Mouse (Mus musculus) cerebellum, adult 2 months (tissue): Measurements from ENCODE around the gene Ethe1. TPM values are rescaled to one million over a fixed set of nuclear protein-coding genes. Genes with fewer than 3 reads are reported as not detected.
"Not testable (repeated sequence)": the region's sequence is repeated elsewhere in the genome, so short reads cannot be mapped to it uniquely, and the experiment has no call there.

Experiments
- DNase-seq, 2 experiments: peaks; one replicate each; pipeline ENCODE4 v3.0.0; 2021
- H3K27ac ChIP-seq: fragments of 200-500 bp; 2 replicates; pipeline ENCODE4 v1.5.1; 2012; ENCODE audit warnings: low read length, control low read depth, inconsistent platforms; ENCODE audit not compliant: insufficient read depth
- H3K27me3 ChIP-seq: fragments of 200-500 bp; 2 replicates; pipeline ENCODE4 v1.6.1; 2012; ENCODE audit warnings: inconsistent platforms, mild to moderate bottlenecking, low read length, moderate library complexity; ENCODE audit not compliant: control insufficient read depth, insufficient read depth
- H3K4me1 ChIP-seq: fragments of 200-500 bp; 2 replicates; pipeline ENCODE4 v1.6.1; 2011; ENCODE audit warnings: low read length; ENCODE audit not compliant: control insufficient read depth, insufficient read depth
- H3K4me3 ChIP-seq: fragments of 200-500 bp; replicated peaks from 2 replicates; pipeline ENCODE3; 2011; ENCODE audit warnings: mild to moderate bottlenecking, low read depth, low read length, control low read depth; ENCODE audit not compliant: insufficient read depth
- CTCF ChIP-seq: fragments of 200-500 bp; IDR thresholded peaks from 2 replicates; pipeline ENCODE4 v1.5.1; 2011; ENCODE audit warnings: low read depth, mild to moderate bottlenecking, control low read depth, low read length, moderate library complexity, borderline replicate concordance; ENCODE audit not compliant: insufficient read depth
- POLR2A ChIP-seq: fragments of 200-500 bp; IDR thresholded peaks from 2 replicates; pipeline ENCODE4 v1.6.1; 2011; ENCODE audit warnings: low read length, control low read depth, borderline replicate concordance; ENCODE audit not compliant: insufficient read depth
- WGBS: fragments of 180-500 bp; shearing (Covaris S2); methylation state at CpG from one replicate; pipeline ENCODE4 v1.1.7; 2018; 5-methylcytosine and 5-hydroxymethylcytosine counted together
- polyA plus RNA-seq: library from polyadenylated mRNA; depleted of rRNA; stranded (reverse); fragments of >200 nt; gene quantifications from 2 replicates; pipeline ENCODE4 v1.2.3, GENCODE M21; 2012

Gene Ethe1
- polyA plus RNA-seq, 1 experiment, result 28.0 TPM

DNA sequence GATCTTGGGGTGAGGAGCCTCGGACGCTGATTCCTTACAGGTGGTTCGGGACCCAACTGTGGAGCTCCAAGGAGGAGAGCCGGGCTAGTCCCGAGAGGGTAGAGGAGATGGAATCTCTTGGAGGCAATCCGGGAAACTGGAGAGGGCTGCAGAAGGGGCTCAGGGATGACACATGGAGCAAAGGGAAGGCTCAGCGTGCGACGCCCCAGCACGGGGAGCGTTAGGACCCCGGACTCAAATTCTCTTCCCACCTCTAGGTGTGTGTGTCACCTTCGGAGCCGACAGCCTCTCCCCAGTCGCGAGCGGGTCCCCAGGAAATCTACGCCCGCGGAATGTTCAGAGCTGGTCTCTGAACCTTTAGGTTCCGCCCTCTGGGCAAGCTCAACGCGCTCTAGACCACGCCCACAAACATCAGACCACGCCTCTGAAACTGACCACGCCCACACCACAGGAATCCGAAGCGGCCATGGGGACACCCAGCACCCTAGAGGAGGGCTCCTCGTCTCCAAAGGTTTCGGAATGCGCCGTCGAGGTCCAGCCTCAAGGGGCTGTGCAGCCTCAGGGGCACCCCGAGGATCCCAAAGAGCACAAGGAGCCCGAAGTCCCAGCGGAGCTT is 23.6 kb downstream of the Ethe1 start:
- TF ChIP-seq POLR2A (no peak), CTCF (no peak)
- no peak for DNase-seq
- Histone ChIP-seq H3K27me3 (peaks cover 9% of the 10 kb centered on the region; the same call in 1 of the 2 replicates), H3K4me3 (no peak overlapping the region), H3K27ac (no peak overlapping the region), H3K4me1 (peaks cover 4% of the 10 kb centered on the region; the same call in 1 of the 2 replicates)
- 2% methylated on average over 36 of the region's 36 CpGs for WGBS

DNA sequence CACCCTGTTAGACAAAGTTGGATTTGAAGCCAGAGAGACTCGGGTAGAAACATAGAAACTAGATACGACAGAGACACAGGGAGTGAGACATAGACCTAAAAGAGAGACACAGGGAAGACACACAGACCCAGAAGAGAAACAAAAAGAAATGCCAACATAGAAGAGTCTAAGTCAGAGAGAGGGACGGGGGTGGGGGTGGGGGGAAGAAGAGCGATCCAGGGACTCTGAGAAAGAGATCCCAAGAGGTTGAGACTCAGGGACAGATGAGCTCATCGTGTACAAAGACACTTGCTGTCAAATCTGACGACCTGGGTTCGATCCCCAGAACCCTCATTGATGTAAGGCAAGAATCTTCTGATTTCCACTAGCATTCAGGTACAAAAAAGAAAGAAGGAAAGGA is 24.4 kb downstream of the Ethe1 start:
- H3K27ac ChIP-seq, result no peak overlapping the region
- TF ChIP-seq CTCF, result no peak
- TF ChIP-seq POLR2A, result no peak
- peaks cover 4% of the 10 kb centered on the region; the same call in 1 of the 2 replicates for H3K4me1 ChIP-seq
- DNase-seq, result no peak
- peaks cover 9% of the 10 kb centered on the region; the same call in 1 of the 2 replicates for H3K27me3 ChIP-seq
- H3K4me3 ChIP-seq, result no peak overlapping the region
- 23% methylated on average over 7 of the region's 7 CpGs for WGBS

DNA sequence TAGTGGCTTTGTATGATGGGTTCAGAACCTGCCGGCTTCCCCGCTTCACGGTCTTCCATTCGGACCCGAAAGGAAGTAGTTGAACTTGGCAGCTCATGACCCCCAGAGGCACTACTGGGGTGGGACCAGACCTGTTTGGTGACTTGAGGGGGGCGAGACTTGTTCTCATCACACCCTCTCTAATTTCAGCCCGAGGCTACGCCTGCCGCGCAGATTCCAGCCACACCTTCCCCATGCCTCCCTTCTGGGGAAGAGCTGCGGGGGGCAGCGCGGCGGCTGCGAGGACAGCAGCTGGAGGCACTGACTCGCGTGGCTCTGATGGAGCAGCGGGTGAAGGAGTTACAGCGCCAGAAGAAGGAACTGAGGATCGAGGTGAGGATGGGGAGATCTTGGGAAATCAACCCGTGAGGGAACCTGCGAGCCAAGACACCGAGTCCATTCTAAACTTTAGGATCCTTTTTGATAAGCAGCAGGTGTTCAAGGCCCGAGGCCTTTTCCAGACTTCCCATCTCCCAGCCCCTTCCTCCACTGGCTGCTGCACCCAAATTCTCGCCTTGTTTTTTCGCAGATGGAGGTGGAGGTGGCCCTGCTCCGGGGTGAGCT is 25.1 kb downstream of the Ethe1 start:
- 5% methylated on average over 27 of the region's 27 CpGs for WGBS
- Histone ChIP-seq H3K4me3 (no peak overlapping the region), H3K27me3 (peaks cover 9% of the 10 kb centered on the region; the same call in 1 of the 2 replicates), H3K4me1 (peaks cover 4% of the 10 kb centered on the region; the same call in 1 of the 2 replicates), H3K27ac (no peak overlapping the region)
- no peak for TF ChIP-seq CTCF
- no peak for TF ChIP-seq POLR2A
- DNase-seq, result no peak

DNA sequence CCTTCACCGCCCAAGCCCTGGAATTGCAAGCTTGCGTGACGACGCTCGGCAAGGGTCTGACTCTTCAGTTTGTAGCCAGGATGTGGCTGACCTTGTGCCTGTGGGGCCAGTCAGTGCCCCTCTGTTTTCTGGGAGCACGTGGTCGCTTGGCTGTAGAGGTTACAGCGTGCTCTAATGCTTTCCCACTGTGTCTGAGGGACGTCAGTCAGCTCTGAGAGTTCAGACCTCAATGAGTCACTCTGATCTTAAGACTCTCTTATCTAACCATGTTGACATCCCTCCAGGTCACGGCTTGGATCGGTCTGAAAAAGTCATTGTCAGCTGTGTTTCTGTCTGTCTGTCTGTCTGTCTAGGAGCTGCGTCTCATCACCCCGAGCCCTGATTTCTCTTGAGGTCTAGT is 27.5 kb downstream of the Ethe1 start:
- WGBS, result 79% methylated on average over 13 of the region's 13 CpGs
- peaks cover 4% of the 10 kb centered on the region; the same call in 1 of the 2 replicates for H3K4me1 ChIP-seq
- no peak overlapping the region for H3K27ac ChIP-seq
- no peak for DNase-seq
- no peak overlapping the region for H3K4me3 ChIP-seq
- TF ChIP-seq CTCF (no peak), POLR2A (no peak)
- H3K27me3 ChIP-seq, result peaks cover 9% of the 10 kb centered on the region; the same call in 1 of the 2 replicates

DNA sequence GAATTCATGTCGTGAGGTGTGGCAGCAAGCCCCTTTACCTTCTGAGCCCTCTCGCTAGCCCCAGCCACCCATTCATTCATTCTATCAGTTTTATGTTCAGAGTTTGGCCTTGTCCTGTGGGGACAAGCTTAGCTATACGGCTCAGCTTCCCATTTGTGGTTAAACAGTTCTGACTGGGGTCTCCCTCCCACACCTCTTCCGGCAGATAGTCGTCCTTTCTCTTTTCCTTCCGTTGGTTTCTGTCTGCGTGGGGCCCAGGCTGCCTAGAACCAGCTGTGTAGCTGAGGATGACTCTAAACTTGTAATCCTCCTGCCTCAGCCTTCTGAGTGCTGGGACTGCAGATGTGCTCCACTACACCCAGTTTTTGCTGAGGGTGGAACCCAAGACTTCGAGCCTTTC is 30.4 kb downstream of the Ethe1 start:
- DNase-seq, result no peak
- no peaks in the 10 kb centered on the region for H3K27me3 ChIP-seq
- no peak overlapping the region for H3K4me3 ChIP-seq
- TF ChIP-seq CTCF (no peak), POLR2A (no peak)
- WGBS, result 83% methylated on average over 8 of the region's 8 CpGs
- no peak overlapping the region for H3K27ac ChIP-seq
- H3K4me1 ChIP-seq, result no peaks in the 10 kb centered on the region

DNA sequence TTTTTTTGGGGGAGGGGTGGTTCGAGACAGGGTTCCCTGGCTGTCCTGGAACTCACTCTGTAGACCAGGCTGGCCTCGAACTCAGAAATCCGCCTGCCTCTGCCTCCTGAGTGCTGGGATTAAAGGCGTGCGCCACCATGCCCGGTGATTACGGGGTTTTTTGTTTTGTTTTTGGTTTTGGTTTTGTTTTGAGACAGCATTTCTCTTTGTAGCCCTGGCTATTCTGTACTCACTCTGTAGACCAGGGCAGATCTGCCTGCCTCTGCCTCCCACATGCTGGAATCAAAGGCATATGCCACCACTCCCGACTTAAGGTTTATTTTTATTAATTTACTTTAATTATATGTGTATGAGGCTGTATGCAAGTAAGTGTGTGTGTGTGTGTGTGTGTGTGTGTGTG is 31.0 kb downstream of the Ethe1 start:
- WGBS, result 89% methylated on average over 8 of the region's 8 CpGs
- H3K27ac ChIP-seq, H3K27me3 ChIP-seq, H3K4me1 ChIP-seq, H3K4me3 ChIP-seq, DNase-seq: not testable (repeated sequence)

DNA sequence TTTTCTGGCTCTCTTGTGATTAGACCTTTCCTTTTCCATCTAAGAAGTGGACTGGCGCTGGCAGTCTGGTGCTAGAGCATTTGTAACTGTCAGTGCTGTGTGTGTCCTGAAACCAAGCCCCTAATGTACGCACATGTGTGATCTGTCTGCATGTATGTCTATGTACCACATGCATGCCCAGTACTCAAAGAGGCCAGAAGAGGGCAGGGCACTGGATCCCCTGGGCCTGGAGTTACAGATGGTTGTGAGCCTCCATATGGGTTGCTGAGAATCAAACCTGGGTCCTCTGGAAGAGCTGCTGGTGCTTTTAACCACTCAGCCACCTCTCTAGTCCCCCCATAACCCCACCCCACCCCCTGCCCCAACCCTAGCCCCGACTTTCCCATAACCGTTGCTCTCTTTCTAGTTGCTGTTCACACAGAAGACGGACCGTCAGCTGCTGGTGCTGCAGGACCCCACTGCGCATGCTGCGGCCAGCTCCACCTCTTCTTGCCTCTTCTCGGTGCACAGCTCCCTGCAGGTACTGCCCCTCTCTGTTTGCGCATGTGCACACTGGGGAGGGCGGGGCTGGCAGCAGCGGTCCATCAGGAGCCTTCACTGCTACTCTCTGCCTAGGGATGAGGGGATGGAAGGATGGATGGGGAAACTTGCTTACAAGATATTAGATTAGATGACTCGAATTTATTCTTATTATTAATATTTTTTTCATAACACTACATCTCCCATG is 32.5 kb downstream of the Ethe1 start:
- H3K4me3 ChIP-seq, result no peak overlapping the region
- DNase-seq, result no peak
- no peak overlapping the region for H3K27ac ChIP-seq
- H3K4me1 ChIP-seq, result no peaks in the 10 kb centered on the region
- TF ChIP-seq POLR2A, result no peak
- no peak for TF ChIP-seq CTCF
- WGBS, result 53% methylated on average over 13 of the region's 13 CpGs
- H3K27me3 ChIP-seq, result no peaks in the 10 kb centered on the region

DNA sequence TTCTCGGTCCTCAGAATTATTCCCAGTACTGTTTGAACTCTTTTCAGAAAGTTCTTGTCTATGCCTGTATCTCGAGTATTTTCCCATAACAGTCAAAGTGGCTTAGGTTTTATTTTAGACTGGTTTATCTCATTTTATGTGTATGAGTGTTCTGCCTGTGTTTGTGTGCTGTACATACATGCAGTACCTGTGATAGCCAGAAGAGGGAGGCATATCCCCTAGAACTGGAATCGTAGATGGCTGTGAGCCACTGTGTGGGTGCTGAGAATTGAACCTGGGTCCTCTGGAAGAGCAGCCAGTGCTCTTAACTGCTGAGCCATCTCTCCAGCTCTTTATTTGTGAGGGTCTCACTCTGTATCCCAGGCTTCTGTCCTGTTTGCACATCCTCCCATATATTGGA is 33.9 kb downstream of the Ethe1 start:
- no peak for DNase-seq
- Histone ChIP-seq H3K4me1 (no peaks in the 10 kb centered on the region), H3K27ac (no peak overlapping the region), H3K27me3 (no peaks in the 10 kb centered on the region), H3K4me3 (no peak overlapping the region)
- TF ChIP-seq CTCF, result no peak
- WGBS, result 84% methylated on average over 3 of the region's 3 CpGs
